Mouse (Mus musculus) heart, embryonic 15.5 days (tissue): Measurements from ENCODE around the gene Abhd16a. TPM values are rescaled to one million over a fixed set of nuclear protein-coding genes. Genes with fewer than 3 reads are reported as not detected.

Source experiments
- ATAC-seq: fragments of 200-750 bp; cut with Nextera tagmentation; replicated peaks from 2 replicates; pipeline ENCODE4 v1.8.0; 2017; ENCODE audit warnings: low read depth, moderate TSS enrichment; ENCODE audit not compliant: insufficient number of reproducible peaks, insufficient read depth, low FRiP score
- H3K27ac ChIP-seq: fragments of 300-500 bp; sonication (generic); 2 replicates; pipeline ENCODE4 v1.5.1; 2015; ENCODE audit warnings: mild to moderate bottlenecking, inconsistent platforms
- H3K27me3 ChIP-seq: fragments of 300-500 bp; sonication (generic); 2 replicates; pipeline ENCODE4 v1.6.1; 2015; ENCODE audit warnings: inconsistent platforms
- H3K36me3 ChIP-seq: fragments of 300-500 bp; sonication (generic); 2 replicates; pipeline ENCODE4 v1.6.1; 2015; ENCODE audit warnings: mild to moderate bottlenecking, inconsistent platforms
- H3K4me1 ChIP-seq: fragments of 300-500 bp; sonication (generic); replicated peaks from 2 replicates; pipeline ENCODE4 v1.6.1; 2015; ENCODE audit warnings: inconsistent platforms
- H3K4me2 ChIP-seq: fragments of 300-500 bp; sonication (generic); 2 replicates; pipeline ENCODE4 v1.6.1; 2015; ENCODE audit warnings: inconsistent platforms, mild to moderate bottlenecking, moderate library complexity
- H3K4me3 ChIP-seq: fragments of 300-500 bp; sonication (generic); 2 replicates; pipeline ENCODE4 v1.5.1; 2015; ENCODE audit warnings: mild to moderate bottlenecking, inconsistent platforms
- H3K9ac ChIP-seq: fragments of 300-500 bp; sonication (generic); 2 replicates; pipeline ENCODE4 v1.6.1; 2015; ENCODE audit warnings: mild to moderate bottlenecking, inconsistent platforms
- H3K9me3 ChIP-seq: fragments of 300-500 bp; sonication (generic); replicated peaks from 2 replicates; pipeline ENCODE4 v1.6.1; 2016; ENCODE audit warnings: inconsistent platforms
- WGBS: fragments of 180-500 bp; shearing (Covaris S2); methylation state at CpG from one replicate; pipeline ENCODE4 v1.1.7; 2015; ENCODE audit warnings: mixed read lengths; 5-methylcytosine and 5-hydroxymethylcytosine counted together
- polyA plus RNA-seq: library from polyadenylated mRNA; unstranded; fragments of >200 nt; fragmentation: Nextera tagmentation; extraction: Ambion mirVana; gene quantifications from 2 replicates; pipeline ENCODE4 v1.2.1, GENCODE M21; 2015

Abhd16a gene
- polyA plus RNA-seq, 1 experiment from 2014 or later = 64.7 TPM

DNA sequence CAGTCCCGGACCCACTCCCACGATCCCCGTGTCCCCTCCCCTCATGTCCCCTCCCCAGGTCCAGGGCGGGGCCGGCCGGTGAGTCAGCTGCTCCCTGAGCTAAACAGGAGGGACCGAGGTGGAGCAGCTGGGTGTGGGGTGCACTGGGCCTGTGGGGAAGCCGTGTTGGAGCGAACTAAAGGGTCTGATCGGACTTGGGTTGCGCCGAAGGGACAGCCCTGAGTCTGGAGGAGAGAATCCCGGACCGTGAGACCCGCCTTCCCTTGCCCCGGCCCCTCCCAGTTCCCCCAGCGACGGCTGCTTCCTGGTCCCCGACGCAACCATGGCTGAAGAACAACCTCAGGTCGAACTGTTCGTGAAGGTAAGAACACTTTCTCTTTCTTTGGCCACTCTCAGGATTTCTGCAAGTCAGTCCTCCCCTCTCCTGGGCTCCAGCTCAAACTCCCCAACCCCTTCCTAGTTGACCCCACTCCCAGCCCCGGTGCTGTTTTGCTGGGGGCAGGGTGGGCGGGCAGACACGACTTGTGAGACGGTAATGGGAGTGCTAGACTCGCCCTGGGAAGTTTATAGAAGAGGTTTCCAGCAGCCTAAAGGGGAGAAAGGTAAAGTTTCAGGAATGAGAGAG lies 38.8 kb upstream of the Abhd16a start:
- H3K4me2 ChIP-seq = peak overlapping the region; percentile 76
- peak overlapping the region; percentile 73 for H3K4me3 ChIP-seq
- under 1% methylated on average over 27 of the region's 27 CpGs for WGBS
- peak overlapping the region; percentile 98 for H3K27ac ChIP-seq
- peak; percentile 15 for ATAC-seq
- H3K4me1 ChIP-seq = peaks cover 58% of the 10 kb centered on the region
- no peaks in the 10 kb centered on the region for H3K27me3 ChIP-seq
- H3K9ac ChIP-seq = peak overlapping the region; percentile 76
- no peaks in the 10 kb centered on the region for H3K9me3 ChIP-seq
- H3K36me3 ChIP-seq = peaks cover 30% of the 10 kb centered on the region

DNA sequence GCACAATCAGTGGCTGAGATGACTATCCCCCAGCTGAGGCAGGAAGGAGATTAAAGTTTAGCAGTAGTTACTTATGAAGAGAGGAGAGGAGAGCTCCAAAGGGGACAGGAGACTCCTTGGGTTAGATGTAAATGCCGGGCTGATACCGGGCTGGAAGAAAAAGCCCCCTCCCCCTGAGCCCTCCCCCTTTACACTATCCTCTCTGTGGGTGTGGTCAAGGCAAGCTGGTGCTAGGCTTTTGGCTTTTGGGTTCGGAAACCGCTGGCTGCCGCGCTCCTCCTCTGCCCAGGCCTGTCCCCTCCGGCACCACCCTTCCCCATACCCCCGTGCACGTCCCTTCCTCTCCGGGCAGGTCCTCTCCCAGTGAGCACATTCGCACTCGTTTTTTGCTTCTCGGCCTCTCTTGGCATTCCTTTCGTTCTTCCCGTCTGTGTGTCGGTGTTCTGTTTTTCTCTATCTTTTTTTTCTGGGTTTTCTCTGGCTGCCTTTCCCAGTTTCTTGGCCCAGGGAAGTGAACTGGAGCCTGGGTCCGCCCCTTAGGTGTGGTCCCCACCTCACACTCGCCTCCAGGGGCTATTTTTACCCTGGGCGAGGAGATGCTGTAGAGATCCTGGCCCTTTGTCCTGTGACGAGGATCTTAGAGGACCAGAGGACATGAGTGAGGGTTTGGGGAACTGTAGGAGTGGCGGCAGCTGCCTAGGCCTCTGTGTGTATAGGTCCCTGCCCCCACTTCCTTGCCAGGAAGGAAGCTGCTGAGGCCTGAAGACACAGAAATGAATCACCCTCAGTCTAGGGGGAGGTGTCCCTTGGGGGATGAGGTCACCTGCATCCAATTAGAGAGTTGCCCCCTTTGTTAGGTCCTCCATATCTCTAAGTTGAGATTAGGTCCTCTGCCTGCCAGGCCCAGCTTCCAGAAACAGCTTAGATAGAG lies 37.6 kb upstream of the Abhd16a start:
- peak; percentile 71 for ATAC-seq
- under 1% methylated on average over 21 of the region's 21 CpGs for WGBS
- peaks cover 52% of the 10 kb centered on the region for H3K4me1 ChIP-seq

DNA sequence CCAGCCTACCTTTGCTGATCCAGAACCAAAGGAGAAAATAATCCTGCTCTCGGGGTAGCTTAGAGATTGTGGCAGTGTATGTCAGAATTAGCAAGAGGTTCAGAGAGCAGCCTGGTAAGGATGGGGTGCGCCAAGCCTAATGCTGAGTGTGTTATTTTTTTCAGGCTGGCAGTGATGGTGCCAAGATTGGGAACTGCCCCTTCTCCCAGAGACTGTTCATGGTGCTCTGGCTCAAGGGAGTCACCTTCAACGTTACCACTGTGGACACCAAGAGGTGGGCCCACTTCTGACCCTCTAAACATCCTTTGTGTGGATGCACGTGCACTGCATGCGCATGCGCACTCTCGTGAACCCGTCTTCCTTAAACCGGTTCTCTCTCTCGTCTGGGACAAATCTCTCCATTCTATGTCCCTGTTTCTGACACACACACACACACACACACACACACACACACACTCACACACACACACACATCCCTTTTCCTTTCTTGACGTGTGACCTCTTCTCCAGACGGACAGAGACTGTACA lies 36.7 kb upstream of the Abhd16a start:
- Histone ChIP-seq H3K9ac (peak overlapping the region; percentile 80), H3K27ac (peak overlapping the region; percentile 98), H3K4me2 (peak overlapping the region; percentile 76), H3K4me3 (peak overlapping the region; percentile 73), H3K9me3 (no peaks in the 10 kb centered on the region), H3K36me3 (peaks cover 48% of the 10 kb centered on the region), H3K27me3 (no peaks in the 10 kb centered on the region), H3K4me1 (peaks cover 46% of the 10 kb centered on the region)
- no peak for ATAC-seq
- 55% methylated on average over 12 of the region's 12 CpGs for WGBS

More for the DNA sequence above, 37.6 kb upstream of the Abhd16a start:
- no peaks in the 10 kb centered on the region for H3K9me3 ChIP-seq
- peak overlapping the region; percentile 73 for H3K4me3 ChIP-seq
- no peaks in the 10 kb centered on the region for H3K27me3 ChIP-seq
- peak overlapping the region; percentile 98 for H3K27ac ChIP-seq
- H3K36me3 ChIP-seq = peaks cover 42% of the 10 kb centered on the region
- peak overlapping the region; percentile 76 for H3K4me2 ChIP-seq
- peak overlapping the region; percentile 80 for H3K9ac ChIP-seq

DNA sequence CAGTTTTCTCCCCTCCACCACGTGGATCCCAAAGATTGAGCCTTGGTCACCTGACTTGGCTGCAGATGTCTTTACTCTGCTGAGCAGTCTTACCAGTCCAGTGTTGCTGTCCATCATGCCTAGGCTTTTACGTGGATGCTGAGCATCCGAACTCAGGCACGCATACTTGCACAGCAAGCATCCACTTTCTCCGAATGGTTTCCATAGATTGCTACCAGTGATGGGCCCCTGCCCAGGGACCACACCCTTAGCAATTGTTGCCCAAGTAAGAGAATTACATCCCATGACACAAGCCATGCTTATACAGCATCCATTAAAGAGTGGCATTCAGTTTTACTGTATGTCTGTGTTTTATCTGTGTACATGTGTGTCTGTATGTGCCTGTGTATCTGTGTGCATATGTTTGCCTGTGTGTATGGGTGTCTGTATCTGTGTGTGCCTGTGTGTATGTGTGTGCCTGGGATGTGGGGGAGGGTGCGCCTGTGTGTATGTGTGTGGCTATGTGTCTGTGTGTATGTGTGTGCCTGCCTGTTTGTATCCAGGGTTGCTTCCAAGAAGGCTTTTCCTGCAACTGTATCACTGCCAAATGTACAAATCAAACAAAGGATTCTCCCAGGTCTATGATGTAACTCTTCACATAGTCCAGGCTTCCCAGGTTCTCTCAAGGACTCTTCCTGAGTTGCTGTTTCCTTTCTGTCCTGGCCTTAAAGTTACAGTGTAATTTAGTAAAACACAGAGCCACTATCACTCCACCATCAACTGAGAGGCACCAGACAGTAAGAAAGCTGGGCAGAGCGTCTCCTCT lies 33.2 kb upstream of the Abhd16a start:
- no peak overlapping the region for H3K4me3 ChIP-seq
- H3K4me2 ChIP-seq = no peak overlapping the region
- H3K4me1 ChIP-seq = peaks cover 41% of the 10 kb centered on the region
- no peaks in the 10 kb centered on the region for H3K27me3 ChIP-seq
- peaks cover 63% of the 10 kb centered on the region for H3K36me3 ChIP-seq
- 85% methylated on average over 7 of the region's 7 CpGs for WGBS
- peak overlapping the region; percentile 33; the same call in 1 of the 2 replicates for H3K27ac ChIP-seq
- no peak for ATAC-seq
- no peaks in the 10 kb centered on the region for H3K9me3 ChIP-seq
- H3K9ac ChIP-seq = no peak overlapping the region

DNA sequence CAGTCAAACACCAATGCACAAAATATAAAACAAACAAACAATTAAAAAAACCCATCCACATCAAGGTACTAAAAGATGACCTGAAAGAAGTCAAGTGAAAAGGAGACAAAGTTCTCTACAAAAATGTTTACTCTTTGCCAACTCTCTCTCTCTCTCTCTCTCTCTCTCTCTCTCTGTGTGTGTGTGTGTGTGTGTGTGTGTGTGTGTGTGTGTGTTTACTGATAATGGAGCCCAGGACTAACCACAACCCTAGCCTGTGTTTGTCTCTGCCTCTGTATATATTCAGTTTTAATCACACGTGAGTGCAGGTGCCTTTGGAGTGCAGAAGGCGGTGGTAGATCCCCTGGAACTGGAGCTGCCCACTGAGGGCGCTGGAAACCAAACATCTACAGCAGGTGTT lies 32.0 kb upstream of the Abhd16a start:
- no peak overlapping the region for H3K4me3 ChIP-seq

DNA sequence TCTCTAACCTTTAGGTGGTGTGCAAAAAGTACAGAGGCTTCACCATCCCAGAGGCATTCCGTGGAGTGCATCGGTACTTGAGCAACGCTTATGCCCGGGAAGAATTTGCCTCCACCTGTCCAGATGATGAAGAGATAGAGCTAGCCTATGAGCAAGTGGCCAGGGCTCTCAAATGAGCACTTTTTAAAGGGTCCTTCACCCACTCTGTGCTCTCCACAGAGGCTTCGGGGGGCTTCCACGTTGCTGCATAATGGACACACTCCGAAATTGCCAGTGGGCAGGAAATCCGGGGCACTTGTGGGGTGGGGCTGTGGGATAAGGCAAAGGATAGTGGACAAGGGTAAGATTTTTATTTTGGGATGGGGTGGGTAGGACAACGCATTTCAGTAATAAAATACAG lies 30.7 kb upstream of the Abhd16a start:
- ATAC-seq = no peak
- 56% methylated on average over 9 of the region's 9 CpGs for WGBS
- H3K27ac ChIP-seq = peak overlapping the region; percentile 93
- no peak overlapping the region; the same call in 1 of the 2 replicates for H3K4me2 ChIP-seq
- no peaks in the 10 kb centered on the region for H3K27me3 ChIP-seq
- peak overlapping the region; percentile 73 for H3K4me3 ChIP-seq
- H3K36me3 ChIP-seq = peaks cover 61% of the 10 kb centered on the region
- H3K9me3 ChIP-seq = no peaks in the 10 kb centered on the region
- peaks cover 32% of the 10 kb centered on the region for H3K4me1 ChIP-seq
- H3K9ac ChIP-seq = 0 out of 2 replicates have a peak overlapping the region, but pooled peaks have one; percentile 74

More for the DNA sequence above, 32.0 kb upstream of the Abhd16a start:
- Histone ChIP-seq H3K36me3 (peaks cover 73% of the 10 kb centered on the region), H3K27me3 (no peaks in the 10 kb centered on the region), H3K9me3 (no peaks in the 10 kb centered on the region), H3K27ac (no peak overlapping the region), H3K4me2 (no peak overlapping the region), H3K9ac (no peak overlapping the region), H3K4me1 (peaks cover 41% of the 10 kb centered on the region)
- no peak for ATAC-seq
- 77% methylated on average over 3 of the region's 3 CpGs for WGBS

DNA sequence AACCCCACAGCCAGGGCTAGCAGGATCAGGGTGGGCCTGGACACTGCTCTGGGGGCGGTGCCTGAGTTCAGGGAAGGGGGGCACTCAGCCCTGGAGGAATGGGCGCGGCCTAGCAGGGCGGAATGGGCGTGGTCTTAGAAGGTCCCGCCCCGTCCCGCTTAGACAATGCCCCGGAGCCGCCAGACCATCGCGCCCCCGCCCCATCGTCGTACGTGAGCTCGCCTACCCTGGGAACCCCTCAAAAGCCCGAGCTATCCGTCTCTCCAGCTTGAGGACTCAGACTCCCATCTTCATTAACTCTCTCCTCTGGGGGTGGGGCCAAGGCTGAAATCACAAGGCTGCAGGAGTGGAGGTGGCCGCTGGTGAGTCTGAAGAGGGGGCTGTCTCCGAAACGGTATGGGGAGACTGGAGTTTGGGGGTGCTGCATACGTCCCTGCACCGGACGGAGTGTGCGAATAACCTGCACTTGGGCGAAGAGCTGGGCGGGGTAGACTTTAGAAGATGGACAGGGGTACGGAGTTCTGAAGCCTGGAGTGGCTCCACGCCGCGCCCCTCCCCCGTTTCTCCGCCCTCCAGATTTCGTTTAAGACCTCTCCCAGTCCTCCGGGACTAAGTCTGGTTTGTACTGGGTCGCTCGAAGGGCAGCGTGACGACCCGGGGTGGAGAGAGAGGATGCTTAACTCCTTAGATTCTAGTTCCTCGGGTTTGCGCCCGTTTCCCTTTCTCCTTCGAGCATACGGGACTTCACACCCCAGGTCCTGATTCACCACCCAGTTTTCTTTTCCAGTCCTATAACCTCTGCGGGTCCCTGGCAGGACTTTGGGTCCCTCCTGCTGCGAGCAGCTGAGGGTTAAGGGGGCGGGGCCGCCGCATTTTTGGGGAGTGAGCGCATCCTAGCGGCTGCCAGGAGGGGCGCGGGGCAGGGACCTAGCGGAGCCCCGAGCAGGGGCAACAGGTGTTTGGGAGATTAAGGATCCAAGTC lies 29.9 kb upstream of the Abhd16a start, which contains the start of gene Ddah2:
Gene Ddah2 (plus strand): TSS at position 125 of the 982 bp plus-strand sequence.
- H3K9ac ChIP-seq = peak within 1 kb of the TSS; percentile 74
- peaks cover 28% of the 10 kb centered on the region for H3K4me1 ChIP-seq
- H3K4me2 ChIP-seq = peak within 1 kb of the TSS; percentile 71
- H3K36me3 ChIP-seq = peaks cover 52% of the 10 kb centered on the region
- H3K4me3 ChIP-seq = peak within 1 kb of the TSS; percentile 73
- peaks cover 2% of the 10 kb centered on the region; the same call in 1 of the 2 replicates for H3K27me3 ChIP-seq
- ATAC-seq = peak; percentile 91
- no peaks in the 10 kb centered on the region for H3K9me3 ChIP-seq
- H3K27ac ChIP-seq = peak within 1 kb of the TSS; percentile 93
- WGBS = under 1% methylated on average over 57 of the region's 57 CpGs

DNA sequence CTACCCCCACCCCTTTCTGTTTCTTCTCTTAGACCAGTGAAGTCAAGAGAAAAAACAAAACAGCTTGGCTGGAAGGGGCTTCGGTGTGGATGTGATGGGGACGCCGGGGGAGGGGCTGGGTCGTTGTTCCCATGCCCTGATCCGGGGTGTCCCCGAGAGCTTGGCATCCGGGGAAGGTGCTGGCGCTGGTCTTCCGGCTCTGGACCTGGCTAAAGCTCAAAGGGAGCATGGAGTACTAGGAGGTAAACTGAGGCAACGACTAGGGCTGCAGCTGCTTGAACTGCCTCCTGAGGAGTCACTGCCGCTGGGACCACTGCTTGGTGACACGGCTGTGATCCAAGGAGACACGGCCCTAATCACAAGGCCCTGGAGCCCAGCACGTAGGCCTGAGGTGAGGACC lies 29.0 kb upstream of the Abhd16a start:
- ATAC-seq = no peak
- peak overlapping the region; percentile 93 for H3K27ac ChIP-seq

DNA sequence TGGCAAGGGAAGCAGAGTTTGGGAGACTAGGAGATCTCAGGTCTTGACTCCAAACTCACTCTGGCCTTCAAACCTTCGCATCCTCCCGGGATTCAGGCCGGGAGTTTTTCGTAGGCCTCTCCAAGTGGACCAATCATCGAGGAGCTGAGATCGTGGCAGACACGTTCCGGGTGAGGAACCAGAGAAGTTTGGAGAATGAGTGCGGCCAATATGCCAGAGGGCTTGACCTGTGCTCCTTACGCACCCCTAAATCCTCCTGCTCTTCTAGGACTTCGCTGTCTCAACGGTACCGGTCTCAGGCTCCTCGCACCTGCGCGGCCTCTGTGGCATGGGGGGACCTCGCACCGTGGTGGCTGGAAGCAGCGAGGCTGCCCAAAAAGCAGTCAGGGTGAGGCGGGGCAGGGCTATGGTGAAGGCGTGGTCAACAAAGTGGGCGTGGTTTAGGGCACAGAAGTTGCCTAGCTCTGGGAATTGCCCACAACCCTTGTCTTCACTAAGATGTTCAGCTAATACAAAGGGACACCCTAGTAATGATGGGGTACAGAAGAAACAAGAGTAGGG lies 28.2 kb upstream of the Abhd16a start:
- Histone ChIP-seq H3K9me3 (no peaks in the 10 kb centered on the region), H3K4me1 (peaks cover 41% of the 10 kb centered on the region), H3K36me3 (peaks cover 37% of the 10 kb centered on the region), H3K4me2 (peak overlapping the region; percentile 71), H3K9ac (peak overlapping the region; percentile 74; the same call in 1 of the 2 replicates), H3K27me3 (peaks cover 17% of the 10 kb centered on the region), H3K4me3 (peak overlapping the region; percentile 73), H3K27ac (no peak overlapping the region)
- ATAC-seq = no peak
- WGBS = 66% methylated on average over 22 of the region's 22 CpGs

More for the DNA sequence above, 29.0 kb upstream of the Abhd16a start:
- Histone ChIP-seq H3K4me3 (peak overlapping the region; percentile 73), H3K4me2 (peak overlapping the region; percentile 71), H3K4me1 (peaks cover 37% of the 10 kb centered on the region), H3K9ac (peak overlapping the region; percentile 74), H3K27me3 (peaks cover 10% of the 10 kb centered on the region), H3K9me3 (no peaks in the 10 kb centered on the region), H3K36me3 (peaks cover 45% of the 10 kb centered on the region)
- WGBS = 28% methylated on average over 14 of the region's 14 CpGs
